Mouse (Mus musculus) retina, adult 2 months (tissue): ENCODE data around the gene Lrrk1.

Experiments used
- DNase-seq: peaks from one replicate; pipeline ENCODE4 v3.0.0-alpha.2; 2012; ENCODE audit warnings: low read depth, low spot score

The Lrrk1 gene

DNA sequence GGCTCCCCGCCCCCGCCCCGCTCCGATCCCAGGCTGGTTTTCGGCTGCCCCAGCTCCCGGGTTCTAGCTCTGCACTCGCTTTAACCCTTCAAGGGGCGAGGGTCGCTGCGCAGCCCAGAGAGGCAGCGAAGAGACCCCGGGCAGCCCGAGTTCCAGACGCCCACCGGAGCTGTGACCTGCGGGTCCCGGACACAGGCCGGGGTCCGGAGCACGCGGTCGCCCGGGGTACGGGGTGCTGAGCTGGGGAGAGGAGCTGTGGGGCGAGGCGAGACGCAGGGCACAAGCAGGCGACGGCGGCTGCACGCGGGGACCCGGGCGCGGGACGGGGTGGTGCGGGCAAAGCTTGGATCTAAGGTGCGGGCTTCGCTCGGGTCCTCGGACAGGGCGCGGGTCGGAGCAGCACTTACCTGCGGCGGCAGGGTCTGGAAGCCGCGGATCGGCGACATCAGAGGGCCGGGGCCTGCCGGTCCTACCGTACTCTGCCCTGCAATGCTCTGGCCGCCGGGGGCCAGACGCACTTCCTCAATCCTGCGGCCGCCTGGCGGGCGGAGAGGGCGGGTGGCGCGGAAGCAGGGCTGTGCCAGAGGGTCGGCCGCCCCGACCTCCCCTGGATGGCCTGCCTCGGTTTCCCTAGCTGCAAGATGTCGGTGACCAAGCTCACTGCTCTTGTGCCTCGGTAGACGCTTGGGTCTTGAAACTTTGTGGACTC is at the start of gene Lrrk1:
TSS of gene Lrrk1 (minus strand) at position 538 of the 709 bp plus-strand sequence.
- no peak for DNase-seq

GRCm38 (mm10) chr7:66434453-66434935 is 46.3 kb upstream of the Lrrk1 start:
- peak; percentile 40 for DNase-seq

GRCm38 (mm10) chr7:66427437-66428161 is 39.4 kb upstream of the Lrrk1 start, which contains the start of gene Aldh1a3:
TSS of gene Aldh1a3 (minus strand) at chr7:66427517.
- no peak for DNase-seq

GRCm38 (mm10) chr7:66427053-66427436 is 38.9 kb upstream of the Lrrk1 start:
- no peak for DNase-seq

DNA sequence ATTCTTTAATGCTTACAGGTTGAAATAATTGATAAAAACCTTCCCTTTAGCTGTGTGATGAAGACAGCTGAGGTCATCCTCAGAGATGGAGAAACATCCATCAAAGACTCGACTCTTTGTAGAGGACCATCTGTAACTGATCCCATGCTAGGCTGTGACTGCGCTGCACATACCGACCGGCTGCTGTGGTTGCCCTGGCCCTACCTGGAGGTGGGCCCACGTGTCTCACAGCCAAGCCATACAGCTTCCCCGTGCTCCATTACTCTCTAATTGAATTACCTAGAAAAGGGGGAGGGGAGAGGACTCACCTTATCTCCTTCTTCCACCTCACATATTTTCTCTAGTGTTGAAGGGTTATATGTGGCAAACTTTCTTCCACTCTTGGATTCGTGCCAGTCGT is 33.8 kb upstream of the Lrrk1 start:
- no peak for DNase-seq

DNA sequence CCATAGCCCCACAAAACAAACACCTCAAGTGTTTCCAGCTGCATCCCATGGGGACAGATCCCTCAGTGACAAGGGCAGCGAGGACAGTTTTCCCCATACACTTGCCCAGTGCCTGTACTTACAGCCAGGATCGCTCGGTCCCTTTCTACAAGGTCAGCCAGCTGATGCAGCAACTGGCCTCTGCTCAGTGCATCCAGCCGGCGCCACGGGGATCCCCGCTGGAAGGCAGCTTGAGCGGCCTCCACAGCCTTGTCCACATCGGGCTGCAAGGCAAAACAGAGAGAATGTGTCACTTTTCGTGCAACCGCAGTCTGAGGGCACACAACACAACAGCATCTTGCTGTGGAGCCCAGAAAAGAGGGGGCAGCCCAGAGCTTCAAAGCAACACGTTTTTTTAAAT is 30.8 kb upstream of the Lrrk1 start:
- DNase-seq = no peak

GRCm38 (mm10) chr7:66416829-66417228 is 28.7 kb upstream of the Lrrk1 start:
- no peak for DNase-seq

DNA sequence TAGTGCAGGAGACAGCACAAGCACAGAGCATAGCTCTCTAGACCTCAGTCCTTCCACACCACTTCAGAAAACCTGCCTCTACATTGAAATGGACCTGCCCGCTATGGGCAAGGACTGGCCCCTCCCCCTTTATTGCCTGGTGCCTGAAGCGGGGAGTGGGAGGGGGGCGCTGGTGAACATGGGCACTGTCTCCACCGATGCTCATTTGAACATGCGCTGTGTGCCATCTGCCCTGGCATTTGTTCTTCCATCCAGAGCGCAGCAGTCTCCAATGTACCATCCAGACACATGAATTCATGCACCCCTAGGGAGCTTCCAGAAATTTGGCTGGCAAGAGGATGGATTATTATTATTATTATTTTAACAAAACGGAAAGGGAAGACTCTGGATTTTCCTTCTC is 24.9 kb upstream of the Lrrk1 start:
- no peak for DNase-seq

- no peak for DNase-seq
These were observed 21.3 kb upstream of the Lrrk1 start for GRCm38 (mm10) chr7:66409433-66409832.

- no peak for DNase-seq
These were observed 18.8 kb upstream of the Lrrk1 start for GRCm38 (mm10) chr7:66406971-66407370.

DNA sequence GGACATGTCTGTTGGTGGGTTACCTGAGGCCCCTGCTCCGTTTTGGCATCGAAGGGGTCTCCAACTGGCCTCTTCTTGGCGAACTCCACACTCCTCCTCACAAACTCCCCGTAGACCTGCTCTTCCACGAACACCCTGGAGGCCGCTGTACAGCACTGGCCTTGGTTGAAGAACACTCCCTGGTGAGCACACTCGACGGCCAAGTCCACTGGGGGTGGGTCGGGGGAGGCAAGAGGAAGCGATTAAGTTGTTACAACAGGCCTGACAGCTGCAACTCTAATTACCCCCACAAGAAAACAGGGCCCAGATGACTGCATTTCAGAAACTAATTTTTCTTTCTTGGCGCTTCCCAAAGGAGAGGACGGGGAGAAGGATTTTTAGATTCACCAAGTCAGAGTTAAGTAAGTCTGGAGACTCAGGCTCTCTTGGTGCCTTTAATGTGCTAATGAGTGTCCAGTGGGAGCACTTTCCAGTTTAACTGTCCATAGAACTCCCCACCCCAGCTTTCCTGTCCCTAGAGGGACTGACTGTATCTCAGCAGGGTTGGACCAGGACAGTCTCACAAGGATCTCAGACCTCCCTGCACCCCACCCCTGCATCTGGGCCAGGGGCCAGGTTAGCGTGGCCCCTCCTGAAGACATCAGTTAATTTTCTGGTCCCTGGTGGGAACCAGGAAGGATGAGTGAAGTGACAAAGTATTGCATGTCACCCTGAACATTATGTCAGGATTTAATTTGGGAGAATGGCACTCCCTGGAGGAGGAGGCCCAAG is 18.0 kb upstream of the Lrrk1 start:
- DNase-seq = no peak

DNA sequence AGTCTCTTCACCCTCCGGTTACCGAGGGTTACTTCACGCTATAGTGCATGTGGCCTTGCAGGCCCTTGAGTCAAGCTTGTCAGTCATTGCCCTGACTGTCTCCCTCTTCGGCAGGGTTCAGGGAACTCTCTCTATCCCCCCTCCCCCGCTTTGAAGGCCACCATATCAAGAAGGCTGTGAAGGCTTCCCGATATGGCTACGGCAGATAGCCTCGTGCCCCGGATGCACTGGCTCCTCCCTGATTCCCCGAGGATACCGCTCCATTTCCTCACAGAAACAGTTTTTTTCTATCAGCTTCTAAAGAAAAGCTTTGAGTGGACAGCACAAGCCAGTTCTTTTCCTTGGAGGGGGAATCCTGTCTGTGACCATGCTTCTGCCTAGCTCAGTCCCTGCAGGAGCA is 17.4 kb upstream of the Lrrk1 start:
- no peak for DNase-seq

DNA sequence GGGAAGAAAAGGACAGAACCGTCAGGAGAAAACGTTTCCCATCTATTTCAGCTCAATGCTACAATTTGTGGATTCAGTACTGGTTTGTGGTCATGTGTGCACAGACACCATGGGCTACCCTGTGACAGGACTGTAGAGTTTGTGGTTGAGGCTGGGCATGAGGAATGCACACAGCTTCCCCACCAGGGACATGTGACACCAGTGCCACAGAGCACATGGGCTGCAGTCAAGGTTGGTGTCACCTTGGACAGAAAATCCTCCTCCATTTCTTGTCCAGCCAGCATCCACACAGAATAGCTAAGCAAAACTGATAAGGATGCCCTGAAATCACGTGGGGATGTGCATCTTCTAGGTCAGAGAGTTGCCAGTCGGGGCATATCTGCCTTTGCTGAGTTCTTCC is 16.7 kb upstream of the Lrrk1 start:
- DNase-seq = no peak

GRCm38 (mm10) chr7:66404141-66404540 is 16.0 kb upstream of the Lrrk1 start:
- no peak for DNase-seq

DNA sequence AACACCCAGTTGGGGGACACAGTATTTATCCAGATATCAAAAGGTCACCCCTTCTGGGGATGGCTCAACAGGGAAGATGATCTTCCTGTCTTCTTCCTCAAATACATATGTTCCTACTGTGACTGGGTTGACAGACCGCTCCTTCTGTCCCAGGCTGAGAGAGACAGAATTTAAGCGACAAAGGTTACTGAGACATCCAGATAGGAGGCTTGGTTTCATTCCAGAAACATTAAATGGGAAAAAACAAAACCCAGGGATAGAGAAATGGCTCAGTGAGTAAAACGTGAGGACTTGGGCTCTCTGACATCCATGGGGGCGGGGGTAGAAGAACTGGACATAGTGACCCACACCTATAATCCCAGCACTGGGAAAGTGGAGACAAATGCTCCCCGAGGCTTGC is 14.7 kb upstream of the Lrrk1 start:
- no peak for DNase-seq

- no peak for DNase-seq
These were observed 13.5 kb upstream of the Lrrk1 start for GRCm38 (mm10) chr7:66401605-66402004.

DNA sequence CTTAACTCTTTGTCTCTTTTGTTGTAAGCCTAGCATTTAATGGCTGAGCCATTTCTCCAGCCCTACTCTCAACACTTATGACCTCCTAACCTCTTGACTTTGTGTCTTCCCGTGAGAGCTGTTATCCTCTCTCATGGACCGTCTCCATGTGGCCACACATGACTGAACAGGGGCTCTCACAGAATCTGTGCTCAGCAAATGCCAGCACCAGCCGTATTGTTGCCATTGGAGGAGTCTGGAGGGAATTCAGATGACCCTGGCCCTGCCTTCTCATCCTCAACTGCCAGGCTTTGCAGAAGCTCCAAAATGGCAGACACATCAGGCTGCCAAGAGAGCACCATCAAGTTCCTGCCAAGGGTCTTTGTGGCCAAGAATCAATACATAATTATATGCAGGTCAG is 9.1 kb upstream of the Lrrk1 start:
- no peak for DNase-seq

GRCm38 (mm10) chr7:66388621-66389532 is 727 bp upstream of the Lrrk1 start:
- peak; percentile 39 for DNase-seq

GRCm38 (mm10) chr7:66387419-66387812 is 734 bp downstream of the Lrrk1 start:
- no peak for DNase-seq

DNA sequence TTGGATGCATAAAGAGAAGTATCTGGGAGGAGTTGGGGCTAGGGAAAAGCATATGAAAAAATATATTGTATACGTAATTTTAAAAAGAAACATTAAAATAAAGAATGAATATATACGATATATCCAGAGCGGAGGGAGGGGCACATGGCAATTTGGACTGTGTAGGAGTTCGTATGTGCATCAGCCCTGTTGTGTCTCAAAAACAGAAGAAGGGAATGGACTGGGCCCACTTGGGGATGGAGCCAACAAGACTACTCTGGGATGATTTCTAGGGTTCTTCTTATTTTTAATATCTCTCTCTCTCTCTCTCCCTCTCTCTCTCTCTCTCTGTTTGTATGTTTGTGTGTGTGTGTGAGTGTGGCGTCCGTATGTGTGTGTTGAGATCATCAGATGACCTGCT is 1.7 kb downstream of the Lrrk1 start:
- no peak for DNase-seq

- DNase-seq = no peak
These were observed 2.3 kb downstream of the Lrrk1 start for GRCm38 (mm10) chr7:66385826-66386225.
